In genomic region chr6:125468179-125468960, GRCm38 (mm10) we compare ENCODE assay signal across 11 mouse cellular contexts. TPM values are rescaled to one million over a fixed set of nuclear protein-coding genes. Genes with fewer than 3 reads are reported as not detected.
DNase-seq lines count a peak whose midpoint lies in the region; ATAC-seq and TF ChIP-seq lines count a peak whose summit lies in the region.
"Had no signal": no experiment of that assay in that cellular context is flagged by ENCODE, and none has a peak within 500 bp of the region (broad histone marks: within the 10 kb centered on the region; RNA-seq: fewer than 3 reads in every experiment).

No protein-coding gene starts in this region.

- H3K27ac ChIP-seq in spleen, adult 2 months (ENCODE audit: insufficient read depth, low read length), result peak overlapping the region; percentile 26; the same call in 1 of the 2 replicates
- H3K27ac ChIP-seq in hindbrain, embryonic 15.5 days (replicated peaks), result peak overlapping the region; percentile 71
- H3K27ac ChIP-seq in stomach, postnatal 0 days (replicated peaks), result peak overlapping the region; percentile 87
- H3K27ac ChIP-seq: neural tube, embryonic 12.5 days had no signal

- TF ChIP-seq CTCF in spleen, adult 2 months (IDR thresholded peaks at IDR 0.05; ENCODE audit: extremely low read depth, insufficient read depth, insufficient read length, insufficient replicate concordance), result no peak
- no peak for TF ChIP-seq CTCF in stomach, postnatal 0 days (IDR thresholded peaks at IDR 0.05; ENCODE audit: low read depth)

- no peaks in the 10 kb centered on the region for H3K9me3 ChIP-seq in hindbrain, embryonic 15.5 days
- H3K9me3 ChIP-seq in stomach, postnatal 0 days (ENCODE audit: control insufficient read depth, low read length), result no peaks in the 10 kb centered on the region
- H3K9me3 ChIP-seq: neural tube, embryonic 12.5 days had no signal

- ATAC-seq in hindbrain, embryonic 15.5 days (ENCODE audit: low FRiP score, low read depth), result no peak
- ATAC-seq in stomach, postnatal 0 days (ENCODE audit: low FRiP score, low TSS enrichment), result peak; percentile 31

- TF ChIP-seq POLR2A in spleen, adult 2 months (IDR thresholded peaks at IDR 0.05; ENCODE audit: low read depth, low read length), result no peak

- peak; percentile 95 for DNase-seq in heart, adult 11 months
- no peak for DNase-seq in heart, adult 8-10 months (ENCODE audit: low spot score)
- DNase-seq in spleen, adult 2 months (ENCODE audit: low read depth in 1 of 2, low spot score in 2 of 2), result no peak
- DNase-seq in spleen, adult 12 weeks (ENCODE audit: low spot score), result no peak
- peak; percentile 65 for DNase-seq in stomach, postnatal 0 days (ENCODE audit: low spot score)
- DNase-seq in spleen, postnatal 4 days (ENCODE audit: low spot score in 2 of 2), result no peak
- DNase-seq in left cerebral cortex, adult 18-20 months (ENCODE audit: low spot score in 2 of 2), result no peak
- DNase-seq: gastrocnemius, postnatal 25 days; liver had no signal

- peak; percentile 31 for TF ChIP-seq EP300 in stomach, postnatal 0 days (optimal IDR thresholded peaks at IDR 0.05)

- H3K36me3 ChIP-seq in spleen, adult 2 months (ENCODE audit: control insufficient read depth, insufficient read depth, low read length), result no peaks in the 10 kb centered on the region
- H3K36me3 ChIP-seq in hindbrain, embryonic 15.5 days, result no peaks in the 10 kb centered on the region
- H3K36me3 ChIP-seq in stomach, postnatal 0 days (ENCODE audit: control insufficient read depth, insufficient read depth, low read length), result no peaks in the 10 kb centered on the region
- H3K36me3 ChIP-seq: neural tube, embryonic 12.5 days had no signal

- peaks cover 13% of the 10 kb centered on the region; the same call in 1 of the 2 replicates for H3K4me1 ChIP-seq in spleen, adult 2 months (ENCODE audit: control insufficient read depth, insufficient read depth, insufficient read length)
- H3K4me1 ChIP-seq in hindbrain, embryonic 15.5 days (replicated peaks), result peaks cover 22% of the 10 kb centered on the region
- H3K4me1 ChIP-seq in stomach, postnatal 0 days (replicated peaks; ENCODE audit: control insufficient read depth, insufficient read depth), result peaks cover 13% of the 10 kb centered on the region; the same call in 1 of the 2 replicates

- H3K9ac ChIP-seq in hindbrain, embryonic 15.5 days, result 0 out of 2 replicates have a peak overlapping the region, but pooled peaks have one; percentile 13
- H3K9ac ChIP-seq in stomach, postnatal 0 days (ENCODE audit: low read length), result no peak overlapping the region
- H3K9ac ChIP-seq: neural tube, embryonic 12.5 days had no signal

- no peak overlapping the region for H3K4me2 ChIP-seq in hindbrain, embryonic 15.5 days
- H3K4me2 ChIP-seq in stomach, postnatal 0 days (replicated peaks; ENCODE audit: low read depth), result no peak overlapping the region
- H3K4me2 ChIP-seq: neural tube, embryonic 12.5 days had no signal

- H3K4me3 ChIP-seq in spleen, adult 2 months (ENCODE audit: extremely low read depth, insufficient read depth, insufficient read length), result no peak overlapping the region
- no peak overlapping the region for H3K4me3 ChIP-seq in hindbrain, embryonic 15.5 days
- H3K4me3 ChIP-seq in stomach, postnatal 0 days (ENCODE audit: low read depth, low read length), result no peak overlapping the region
- H3K4me3 ChIP-seq: neural tube, embryonic 12.5 days had no signal

- H3K27me3 ChIP-seq in spleen, adult 2 months (ENCODE audit: control insufficient read depth, insufficient read depth, low read length), result no peaks in the 10 kb centered on the region
- no peaks in the 10 kb centered on the region for H3K27me3 ChIP-seq in hindbrain, embryonic 15.5 days
- no peaks in the 10 kb centered on the region for H3K27me3 ChIP-seq in stomach, postnatal 0 days (ENCODE audit: control insufficient read depth, insufficient read depth, low read length)
- H3K27me3 ChIP-seq: neural tube, embryonic 12.5 days had no signal

- WGBS in spleen, adult 2 months, result 65% methylated on average over 21 of the region's 21 CpGs
- 49% methylated on average over 21 of the region's 21 CpGs for WGBS in hindbrain, embryonic 15.5 days
- WGBS in stomach, postnatal 0 days, result 38% methylated on average over 21 of the region's 21 CpGs

RNA-seq across cellular contexts. Expression of gene Cd9, which starts 26.2 kb away (rescaled TPM):
- total RNA-seq in heart, adult 8-10 months (2022), result 10 to 100 TPM; 39.4 to 57.8 (median 46.4) TPM
- 68.0 and 68.5 TPM in 2 replicates for polyA plus RNA-seq in spleen, adult 2 months (2012; rRNA removed)
- polyA plus RNA-seq in hindbrain, embryonic 15.5 days (2015; fragmentation: Nextera tagmentation; extraction: Ambion mirVana), result 108 TPM in 2 replicates
- polyA plus RNA-seq in stomach, postnatal 0 days (2015; fragmentation: Nextera tagmentation; extraction: Ambion mirVana), result 487 and 500 TPM in 2 replicates
- 10 to 100 TPM; 37.7 to 41.6 TPM for total RNA-seq in left cerebral cortex, adult 18-20 months (2021)

Comparison
In these comparisons a context has a peak if more than half of its experiments do, and no peak if none do; other contexts are left out.
1. DNase-seq: peak in heart, adult 11 months (single experiment) and stomach, postnatal 0 days (single experiment); none in heart, adult 8-10 months (single experiment), spleen, adult 2 months (0 of 2), spleen, adult 12 weeks (single experiment), spleen, postnatal 4 days (0 of 2) and left cerebral cortex, adult 18-20 months (0 of 2).
2. H3K27ac ChIP-seq: peak in every context shown above with its lines; median percentile 87 in stomach, postnatal 0 days; 71 in hindbrain, embryonic 15.5 days; 26 in spleen, adult 2 months.